Mouse (Mus musculus): ENCODE data around the gene Nup160.

GRCm38 (mm10) chr2:90658613-90659012 is 18.4 kb upstream of the Nup160 start:
- no peak for TF ChIP-seq CTCF (IDR thresholded peaks at IDR 0.05; ENCODE audit: extremely low read depth, insufficient read length, insufficient replicate concordance, low read depth, low read length)
- no peak for TF ChIP-seq POLR2A (IDR thresholded peaks at IDR 0.05; ENCODE audit: low read depth, low read length)
